22 mouse cellular contexts compared by ENCODE assay signal in the genomic region with DNA sequence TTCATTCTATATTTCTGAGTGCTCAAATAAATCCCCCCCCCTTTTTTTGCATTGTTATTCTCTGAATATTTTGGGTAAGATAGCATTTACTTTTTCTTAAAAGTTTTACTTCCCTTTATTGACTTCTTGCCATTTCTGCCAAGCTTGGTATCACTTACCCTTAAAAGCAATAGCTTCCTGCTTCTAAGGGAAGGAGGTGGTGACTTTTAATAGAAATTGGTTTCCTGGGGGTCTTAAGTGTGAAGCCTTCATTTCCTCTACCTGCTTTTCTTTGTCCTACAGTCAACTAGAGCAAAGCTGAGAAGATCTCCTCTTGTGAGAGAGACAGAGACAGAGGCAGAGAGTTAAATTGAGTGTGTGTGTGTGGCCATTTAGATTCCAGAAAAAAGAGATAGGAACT.
"Had no signal": no experiment of that assay in that cellular context is flagged by ENCODE, and none has a peak within 500 bp of the region (broad histone marks: within the 10 kb centered on the region; RNA-seq: fewer than 3 reads in every experiment).

No protein-coding gene starts in this region.

- H3K4me3 ChIP-seq: limb, embryonic 12.5 days; limb, embryonic 15.5 days; megakaryocyte, embryonic 14.5 days; midbrain, embryonic 10.5 days; neural tube, embryonic 12.5 days; neural tube, embryonic 15.5 days had no signal

- H3K27me3 ChIP-seq: limb, embryonic 12.5 days; limb, embryonic 15.5 days; megakaryocyte, embryonic 14.5 days; neural tube, embryonic 12.5 days; neural tube, embryonic 15.5 days had no signal

- H3K27ac ChIP-seq: kidney, postnatal 0 days; limb, embryonic 12.5 days; limb, embryonic 15.5 days; liver, embryonic 14.5 days; macrophage; midbrain, embryonic 10.5 days; neural tube, embryonic 12.5 days; neural tube, embryonic 15.5 days; stomach, postnatal 0 days had no signal

- H3K4me1 ChIP-seq: limb, embryonic 12.5 days; limb, embryonic 15.5 days; midbrain, embryonic 10.5 days; neural tube, embryonic 12.5 days; neural tube, embryonic 15.5 days had no signal

- ATAC-seq: intestine, postnatal 0 days; liver, postnatal 0 days; lung, postnatal 0 days had no signal

- DNase-seq: kidney, adult 2 months; kidney, postnatal 36 days; left cerebral cortex, postnatal 4 days; liver, postnatal 0 days; lung, embryonic 14.5 days; midbrain, embryonic 14.5 days; retina, postnatal 1 day; right cerebral cortex, postnatal 25 days; thymus, postnatal 14 days; thymus, postnatal 4 days had no signal
